Mouse (Mus musculus) telencephalon, adult 2 months (tissue): ENCODE results near the gene 9230104L09Rik.
A peak's percentile ranks its signal among the peaks of the same experiment; 100 is the strongest.

Source experiments
- DNase-seq: peaks from one replicate; pipeline ENCODE4 v3.0.0-alpha.2; 2011; ENCODE audit warnings: low read depth, low spot score

9230104L09Rik gene

DNA sequence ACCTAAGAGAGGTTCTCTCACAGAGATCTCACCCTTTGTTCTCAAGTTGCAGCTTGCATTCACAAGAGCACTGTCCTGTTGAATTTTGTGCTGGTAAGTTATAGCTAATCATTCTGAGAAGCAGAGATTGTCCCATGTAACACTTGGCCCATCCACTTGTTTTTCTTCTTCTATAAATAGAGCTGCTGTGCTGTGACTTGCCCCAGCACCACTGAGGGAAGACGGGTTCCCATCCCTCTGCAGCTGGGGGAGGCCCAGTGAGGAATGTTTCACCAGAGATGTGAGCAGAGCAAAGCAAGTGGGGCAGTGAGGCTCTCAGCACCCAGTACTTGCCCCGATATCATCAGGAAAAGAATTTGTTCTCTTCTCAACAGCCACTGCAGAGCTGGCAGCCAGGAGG, at the start of gene 9230104L09Rik:
Gene 9230104L09Rik (minus strand): TSS at position 73 of the 400 bp plus-strand sequence.
- DNase-seq, result no peak

DNA sequence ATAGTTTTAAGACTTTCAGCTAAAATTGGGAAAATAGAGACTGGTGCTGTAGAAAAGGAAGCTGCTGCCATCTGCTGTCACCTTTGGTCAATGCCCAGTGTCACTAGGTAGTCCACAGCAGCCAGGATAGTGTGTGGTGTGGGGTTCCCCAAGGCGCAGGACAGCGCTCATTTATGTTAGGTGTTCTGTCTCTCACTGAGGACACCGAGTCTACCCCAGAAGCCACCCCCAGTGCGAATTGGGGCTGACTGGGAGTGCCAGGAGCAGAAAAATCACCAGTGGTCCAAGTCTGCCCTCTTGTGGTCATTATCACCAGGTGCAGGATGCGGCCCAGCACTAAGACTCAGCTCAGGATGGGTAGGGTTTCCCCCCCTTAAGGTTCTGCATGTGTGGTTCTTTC, 37.4 kb upstream of the 9230104L09Rik start:
- DNase-seq, result no peak

DNA sequence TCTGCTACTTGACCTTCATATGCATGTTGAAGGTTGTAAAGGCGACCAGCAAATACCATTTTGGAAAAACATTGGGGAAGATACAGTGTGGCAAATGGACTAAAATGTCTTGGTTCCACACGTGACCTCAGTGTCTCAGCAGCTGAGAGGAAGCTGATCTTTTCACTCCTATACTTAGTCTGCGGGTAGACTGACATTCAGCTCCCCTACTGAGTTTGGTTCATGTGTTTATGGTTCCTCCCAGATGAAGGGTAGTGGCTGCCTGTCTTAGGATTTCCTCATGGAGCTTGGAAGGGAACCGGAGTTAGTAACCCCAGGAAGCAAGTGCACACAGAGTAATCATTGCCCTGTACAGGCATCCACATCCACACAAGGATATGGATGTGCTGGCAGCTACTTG, 35.5 kb upstream of the 9230104L09Rik start:
- DNase-seq, result no peak

GRCm38 (mm10) chr2:148896219-148896618, 31.4 kb upstream of the 9230104L09Rik start:
- DNase-seq, result no peak

DNA sequence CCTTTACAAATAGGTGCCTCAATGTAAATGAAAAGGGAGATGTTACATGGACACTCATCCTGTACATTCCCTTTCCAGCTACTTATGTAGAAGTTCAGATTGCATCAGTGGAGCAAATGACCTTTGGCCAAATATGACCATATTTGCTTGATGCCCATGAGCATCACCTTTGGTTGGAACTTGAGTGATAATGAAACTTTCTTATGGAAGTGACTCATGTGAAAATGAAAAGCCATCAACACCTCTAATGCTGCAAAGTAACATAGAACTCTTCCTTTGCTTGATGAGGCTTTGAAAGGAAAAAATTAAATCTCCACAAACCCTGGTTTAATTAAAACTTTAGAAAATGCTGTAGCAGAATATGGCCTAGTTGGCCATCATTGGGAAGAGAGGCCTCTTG, 28.3 kb upstream of the 9230104L09Rik start:
- no peak for DNase-seq

DNA sequence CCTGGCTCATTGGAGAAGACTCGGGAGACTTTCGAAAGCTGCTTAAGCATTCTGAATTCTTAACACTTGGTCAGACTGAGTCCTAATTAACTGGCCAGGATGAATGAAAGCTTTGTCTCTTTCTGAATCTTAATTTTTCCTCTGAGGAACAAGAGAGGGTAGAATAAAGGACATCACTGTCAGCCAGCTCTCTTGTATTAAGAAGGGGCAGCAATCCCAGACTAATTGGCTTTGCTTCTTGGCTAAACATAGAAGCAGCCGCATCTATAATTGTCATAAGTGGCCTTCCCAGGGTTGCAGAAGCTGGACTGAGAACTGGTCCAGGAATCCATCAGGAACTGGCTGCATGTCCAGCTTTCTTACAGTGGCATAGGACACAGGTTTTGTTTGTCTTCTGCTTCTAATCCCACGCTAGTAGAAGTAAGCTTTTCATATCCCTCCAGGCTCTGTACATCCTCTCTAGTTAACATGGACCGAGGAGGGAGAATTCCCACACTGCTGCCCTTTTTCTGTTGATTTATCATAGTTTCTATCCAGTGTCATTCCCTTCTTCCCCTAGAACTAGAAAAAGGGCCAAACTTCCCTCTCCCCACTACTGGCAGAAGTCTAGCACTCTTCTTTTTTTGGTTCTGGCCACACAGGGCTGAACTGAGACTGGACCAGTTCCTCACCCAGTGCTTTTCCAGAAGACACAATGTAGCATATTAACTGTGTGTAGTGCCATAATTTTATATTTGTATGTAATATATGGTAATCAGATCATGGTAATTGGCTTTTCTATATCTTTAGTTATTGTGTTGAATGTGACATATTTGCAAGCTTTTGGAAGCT, 25.4 kb upstream of the 9230104L09Rik start:
- no peak for DNase-seq

- DNase-seq, result no peak
Measured at GRCm38 (mm10) chr2:148889331-148890010, 24.6 kb upstream of the 9230104L09Rik start.

DNA sequence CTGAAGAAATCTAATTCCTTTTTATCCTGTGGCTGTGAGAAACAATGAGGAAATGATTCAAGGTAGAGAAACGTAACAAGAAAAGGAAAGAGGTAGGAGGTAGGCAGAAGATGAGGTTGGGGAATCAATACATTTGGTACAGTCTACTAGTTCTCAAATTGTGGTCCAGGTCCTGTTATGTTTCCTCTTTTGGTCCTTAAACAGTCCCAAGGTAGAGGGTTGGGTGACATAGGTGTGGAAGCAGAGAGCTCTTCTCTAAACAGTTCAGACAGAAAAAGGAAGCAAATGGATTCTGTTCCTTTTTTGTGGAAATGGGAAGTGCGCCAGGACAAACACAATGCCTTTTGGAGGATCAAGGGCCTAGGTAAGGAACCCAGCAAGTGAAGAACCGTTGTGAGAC, 24.0 kb upstream of the 9230104L09Rik start:
- no peak for DNase-seq

GRCm38 (mm10) chr2:148884738-148885137, 19.9 kb upstream of the 9230104L09Rik start:
- no peak for DNase-seq

- no peak for DNase-seq
Measured at GRCm38 (mm10) chr2:148879199-148879598, 14.4 kb upstream of the 9230104L09Rik start.

DNA sequence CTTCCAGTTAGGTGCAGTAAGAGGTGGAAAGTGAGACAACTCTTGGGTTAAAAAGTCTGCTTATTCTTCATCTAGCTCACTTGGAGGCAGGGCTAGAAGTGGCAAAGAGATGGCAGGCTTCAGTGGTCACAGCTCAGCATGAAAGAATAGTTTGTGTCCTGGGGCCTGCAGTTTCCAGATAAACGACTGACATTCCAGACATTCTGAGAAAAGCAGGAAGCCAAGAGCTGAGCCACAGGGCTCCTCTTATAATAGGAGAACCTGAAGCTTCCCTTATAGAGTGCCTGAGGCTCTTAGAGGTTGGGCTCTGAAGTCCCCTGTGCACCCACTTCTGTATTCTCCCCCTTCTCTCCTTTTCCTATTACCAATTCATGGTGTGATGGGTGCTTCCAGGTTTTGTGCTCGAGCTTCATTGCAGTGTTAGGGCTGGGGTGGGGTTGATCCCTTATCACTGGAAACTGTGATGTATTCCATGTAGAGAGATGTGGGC, 13.8 kb upstream of the 9230104L09Rik start:
- DNase-seq, result no peak

DNA sequence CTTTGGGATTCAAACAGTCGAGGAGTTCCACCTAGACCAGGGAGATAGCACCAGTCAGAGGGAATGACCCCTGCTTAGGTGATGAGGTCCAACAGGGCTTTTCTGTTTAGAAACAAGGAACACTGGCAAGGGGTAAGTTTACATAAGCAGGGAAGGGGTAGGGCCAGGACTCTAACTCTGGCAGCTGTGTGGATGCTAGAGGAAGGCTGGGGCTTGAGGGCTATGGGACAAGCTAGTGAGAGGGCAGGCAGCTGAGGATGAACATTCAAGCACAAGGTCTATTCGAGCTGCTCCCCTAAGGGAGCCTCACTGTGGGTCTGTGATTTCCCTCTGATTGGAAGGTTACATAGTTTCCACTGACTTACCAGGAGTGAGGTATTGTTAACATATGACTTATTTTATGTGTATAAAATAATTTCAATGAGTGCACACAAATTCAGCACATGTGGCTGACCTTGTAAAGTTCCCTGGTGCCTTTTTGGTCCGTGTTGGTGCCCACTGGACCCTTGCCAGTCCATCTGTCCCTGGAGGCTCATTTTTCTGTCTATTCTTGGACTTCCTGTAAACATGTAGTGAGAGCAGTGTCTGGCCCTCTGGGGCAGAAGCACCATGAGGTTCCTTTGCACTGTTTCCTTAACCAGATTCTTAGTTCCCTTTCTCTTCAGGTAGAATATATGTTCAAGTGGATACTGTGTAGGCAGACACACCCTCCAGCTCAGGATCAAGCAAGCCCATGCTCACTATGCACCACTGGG, 12.4 kb upstream of the 9230104L09Rik start:
- DNase-seq, result no peak

GRCm38 (mm10) chr2:148875335-148875811, 10.5 kb upstream of the 9230104L09Rik start, which contains the start of gene Cst3:
Gene Cst3, minus strand, starts transcription at chr2:148875692.
- DNase-seq, result peak; percentile 78

DNA sequence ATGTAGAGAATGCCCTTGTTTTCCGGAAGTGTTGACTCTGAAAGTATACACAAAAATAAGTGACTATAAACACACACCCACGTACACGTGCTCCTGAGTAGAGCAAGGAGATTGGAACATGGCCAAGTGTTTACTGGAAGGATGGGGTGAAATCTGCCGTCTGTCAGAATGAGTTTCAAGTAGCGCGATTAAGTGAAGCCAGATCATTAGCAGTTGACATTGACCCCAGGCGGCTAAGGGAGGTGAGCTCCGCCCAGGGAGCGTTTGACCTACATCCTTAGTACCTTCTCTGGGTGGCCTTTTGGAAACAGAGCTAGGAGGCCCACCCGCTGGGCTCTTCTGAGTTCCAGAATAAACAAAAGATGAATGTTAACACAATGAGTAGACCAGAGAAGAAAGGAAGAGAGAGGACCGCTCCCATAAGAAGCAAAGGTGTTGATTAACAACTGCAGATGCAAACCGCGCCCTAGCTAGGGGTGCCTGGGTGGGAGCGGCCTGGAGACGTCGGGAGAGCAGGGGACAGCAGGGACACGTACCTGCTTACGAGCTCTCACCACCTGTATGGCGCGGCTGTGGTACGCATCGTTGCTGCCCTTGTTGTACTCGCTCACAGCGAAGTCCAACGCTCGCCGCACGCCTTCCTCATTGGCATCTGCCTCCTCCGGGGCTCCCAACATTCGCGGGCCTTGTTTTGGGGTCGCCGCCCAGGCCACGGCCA, 9.9 kb upstream of the 9230104L09Rik start:
- no peak for DNase-seq

- no peak for DNase-seq
Measured at GRCm38 (mm10) chr2:148874224-148874616, 9.4 kb upstream of the 9230104L09Rik start.

DNA sequence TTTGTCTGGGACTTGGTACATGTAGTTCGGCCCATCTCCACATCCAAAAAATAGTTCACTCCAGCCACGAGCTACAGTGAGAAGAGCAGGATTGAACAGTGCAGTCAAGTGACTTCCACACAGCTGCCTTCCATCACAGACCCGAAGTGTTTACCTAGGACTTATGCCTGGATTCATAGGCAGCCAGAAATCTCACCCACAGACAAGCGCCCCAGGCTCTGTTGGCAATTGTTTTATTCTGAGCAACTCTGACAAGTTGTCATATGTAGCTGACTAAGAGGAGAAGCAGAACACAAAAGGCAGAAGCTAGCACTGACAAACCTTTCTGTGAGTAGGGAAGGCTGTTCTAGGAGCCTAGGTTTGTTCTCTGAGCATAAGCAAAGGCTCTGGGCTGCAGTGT, 8.0 kb upstream of the 9230104L09Rik start:
- DNase-seq, result no peak

DNA sequence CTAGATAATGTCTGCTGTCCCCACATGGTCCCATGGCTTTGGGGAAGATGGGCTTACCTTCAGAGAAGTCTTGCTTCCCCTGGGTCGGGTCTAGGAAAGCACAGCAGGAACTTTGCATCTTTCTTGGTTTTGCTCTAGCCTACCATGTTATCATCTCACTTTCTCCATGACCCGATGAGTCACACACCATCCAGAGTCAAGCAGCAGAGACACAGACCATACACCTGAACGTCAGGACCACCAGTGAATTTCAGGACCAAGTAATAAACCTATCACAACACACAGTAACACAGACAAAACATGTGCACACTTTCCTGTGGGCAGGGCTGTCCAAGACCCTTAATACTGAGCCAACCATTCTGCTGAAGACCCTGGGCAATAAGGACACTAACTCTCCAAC, 5.7 kb upstream of the 9230104L09Rik start:
- no peak for DNase-seq

DNA sequence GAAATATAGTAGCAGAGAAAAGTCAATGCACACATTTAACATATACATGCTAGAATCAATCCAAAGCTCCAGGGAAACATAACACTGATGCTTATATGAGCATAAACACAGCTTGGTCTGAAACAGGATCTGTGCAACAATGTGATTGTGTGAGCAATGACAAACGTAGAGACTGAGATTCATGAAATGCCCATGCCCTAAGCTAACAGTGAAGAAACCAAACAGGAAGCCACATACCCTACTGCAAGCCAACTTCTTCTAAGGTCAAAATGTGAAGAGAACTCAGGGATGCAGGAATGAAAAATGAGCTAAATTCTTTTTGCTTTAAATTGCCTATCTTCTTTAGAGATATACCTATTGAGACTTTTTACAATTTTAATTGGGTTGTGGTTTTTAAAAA, 4.1 kb upstream of the 9230104L09Rik start:
- no peak for DNase-seq

DNA sequence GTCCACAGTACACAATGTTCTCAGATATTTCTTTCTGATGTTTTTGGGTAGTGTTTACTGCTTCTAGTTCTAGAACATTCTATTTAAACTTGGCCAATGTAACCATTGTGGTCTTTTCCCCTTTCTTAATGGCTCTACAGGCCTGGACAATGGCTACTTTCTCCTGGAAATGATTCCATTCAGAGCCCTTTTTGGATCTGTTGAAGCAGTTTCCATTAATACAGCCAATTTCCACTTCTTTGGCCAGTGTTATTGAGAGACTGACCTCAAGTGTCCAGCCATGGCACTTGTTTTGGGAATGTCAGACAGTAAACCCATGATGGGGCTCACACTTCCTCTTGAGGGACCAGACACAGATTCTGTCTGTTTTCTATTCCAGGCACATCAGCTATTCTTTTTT, 3.1 kb downstream of the 9230104L09Rik start:
- no peak for DNase-seq

DNA sequence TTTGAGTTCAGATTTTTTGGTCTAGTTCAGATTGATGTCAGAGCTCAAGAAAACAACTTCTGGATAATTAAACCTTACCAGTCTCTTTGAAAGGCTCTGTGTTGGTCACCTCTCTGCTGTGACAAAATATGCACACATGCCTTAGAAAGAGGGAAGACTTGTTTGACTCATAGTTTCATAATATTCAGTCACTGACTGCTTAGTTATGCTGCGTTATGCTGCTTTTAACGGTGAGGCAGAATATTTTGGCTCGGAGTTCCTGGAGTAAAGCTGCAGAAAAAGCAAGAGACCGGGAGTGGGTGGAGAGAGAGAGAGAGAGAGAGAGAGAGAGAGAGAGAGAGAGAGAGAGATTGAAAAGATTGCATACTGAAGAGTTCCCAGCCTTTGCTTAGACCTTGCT, 3.8 kb downstream of the 9230104L09Rik start:
- DNase-seq, result no peak

GRCm38 (mm10) chr2:148857506-148857905, 7.3 kb downstream of the 9230104L09Rik start:
- no peak for DNase-seq
